Mouse (Mus musculus): ENCODE results near the gene Nat8.
A peak's percentile ranks its signal among the peaks of the same experiment; 100 is the strongest.
"Not testable (repeated sequence)": the region's sequence is repeated elsewhere in the genome, so short reads cannot be mapped to it uniquely, and the experiment has no call there.

Gene Nat8

DNA sequence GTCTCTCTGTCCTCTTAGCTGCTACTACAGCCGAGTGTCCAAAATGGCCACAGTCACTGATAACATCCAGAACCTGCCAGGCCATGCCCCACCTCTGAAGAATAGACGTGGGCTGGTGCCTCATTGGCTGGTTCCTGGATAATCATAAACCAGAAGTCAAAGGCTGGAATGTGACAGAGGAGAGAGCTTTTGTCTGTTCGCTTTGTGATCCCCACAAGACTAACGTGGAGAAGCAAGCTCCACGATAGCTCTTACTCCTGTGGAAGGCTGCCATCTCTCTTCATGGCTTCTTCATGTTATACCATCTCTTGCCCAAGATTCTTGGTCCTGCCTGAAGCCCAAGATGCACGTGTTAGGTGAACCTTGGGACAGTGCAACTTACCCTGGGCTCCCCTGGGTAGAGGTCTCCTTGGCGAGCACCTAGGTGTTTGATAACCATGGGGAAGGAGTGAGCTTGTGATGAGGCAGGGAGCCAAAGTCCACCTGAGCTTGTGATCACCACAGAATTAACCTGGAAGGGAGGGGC is at the start of gene Nat8:
TSS of gene Nat8 (minus strand) at position 287 of the 526 bp plus-strand sequence.
- DNase-seq = no peak

DNA sequence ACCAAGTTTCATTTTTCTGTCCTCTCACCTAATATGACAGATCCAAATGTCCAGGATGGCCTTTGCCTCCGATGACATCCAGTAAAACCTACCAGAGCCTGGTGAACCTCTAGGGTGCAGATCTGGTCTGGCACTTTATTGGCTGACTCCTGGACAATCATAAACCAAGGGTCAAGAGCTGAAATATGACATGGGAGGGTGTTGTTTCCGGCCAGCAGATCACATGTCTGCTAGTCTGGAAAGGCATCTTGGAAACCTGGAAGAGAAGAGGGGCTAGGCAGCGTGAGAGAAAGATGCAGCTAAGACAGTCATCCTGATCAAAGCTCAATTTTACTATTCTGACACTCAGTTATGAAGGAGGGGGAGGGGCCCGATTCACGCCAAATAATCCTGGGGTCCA is 37.1 kb upstream of the Nat8 start, which contains the start of gene Nat8f2:
TSS of gene Nat8f2 (minus strand) at position 153 of the 400 bp plus-strand sequence.
- not testable (repeated sequence) for DNase-seq

DNA sequence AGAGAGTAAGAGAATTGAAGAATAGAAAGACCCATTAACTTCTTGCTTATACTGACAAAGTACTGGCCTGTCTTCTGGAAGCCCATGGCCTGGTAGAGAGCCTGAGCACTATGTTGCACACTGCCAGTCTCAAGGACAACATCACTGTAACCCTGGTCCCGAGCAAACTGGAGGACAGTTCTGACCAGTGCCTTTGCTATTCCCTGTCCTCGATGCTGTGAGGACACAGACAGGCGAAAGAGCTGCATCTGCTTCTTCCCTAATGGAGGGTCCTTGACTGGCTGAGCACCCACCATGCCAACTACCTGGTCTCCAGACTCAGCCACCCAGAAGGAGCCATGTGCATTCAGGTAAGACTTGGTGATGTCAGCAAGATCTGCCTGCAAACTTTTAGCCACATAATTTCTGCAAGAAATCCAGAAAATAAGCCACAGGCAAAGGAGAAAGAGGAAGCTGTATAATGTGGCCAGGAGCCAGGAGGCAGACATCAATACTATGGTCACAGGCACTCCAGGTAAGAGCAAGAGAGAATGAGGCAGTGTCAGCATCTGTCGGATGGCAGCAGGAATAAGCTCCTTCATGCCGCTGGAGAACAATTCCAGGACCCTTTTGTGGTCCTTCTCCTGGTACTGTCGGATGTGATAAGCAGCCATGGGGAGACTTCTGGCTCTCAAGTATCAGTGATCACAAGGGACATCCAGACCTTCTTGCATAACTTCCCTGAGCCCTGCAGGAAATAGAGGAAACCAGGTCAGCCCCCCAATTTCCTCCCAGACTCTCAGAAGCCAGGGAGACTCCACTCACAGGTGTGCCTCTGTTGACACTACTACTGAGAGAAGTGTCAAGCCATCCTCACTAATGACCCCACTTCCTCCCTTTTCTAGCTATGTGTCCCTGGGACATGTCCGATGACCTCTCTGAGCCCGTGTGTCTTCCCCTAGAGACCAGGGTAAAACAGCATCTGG is 36.1 kb upstream of the Nat8 start:
- no peak for DNase-seq

DNA sequence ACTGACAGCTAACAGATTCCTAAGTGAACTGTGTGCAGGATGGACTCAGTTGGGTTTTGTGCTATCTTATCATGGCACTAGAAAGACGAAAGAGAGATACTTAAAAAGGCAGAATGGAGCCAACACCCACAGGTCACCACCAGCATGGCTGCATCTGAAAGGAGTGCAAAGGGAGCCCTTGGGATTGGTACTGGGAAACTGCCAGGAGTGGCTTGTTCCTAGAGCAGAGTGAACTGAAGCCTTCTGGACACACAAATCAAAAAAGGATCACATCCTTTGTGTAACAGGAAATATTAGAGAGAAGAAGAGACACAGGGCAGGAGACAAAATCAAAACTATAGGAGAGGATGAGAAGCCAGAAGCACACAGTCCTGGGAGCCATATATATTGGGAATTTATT is 35.1 kb upstream of the Nat8 start:
- not testable (repeated sequence) for DNase-seq

DNA sequence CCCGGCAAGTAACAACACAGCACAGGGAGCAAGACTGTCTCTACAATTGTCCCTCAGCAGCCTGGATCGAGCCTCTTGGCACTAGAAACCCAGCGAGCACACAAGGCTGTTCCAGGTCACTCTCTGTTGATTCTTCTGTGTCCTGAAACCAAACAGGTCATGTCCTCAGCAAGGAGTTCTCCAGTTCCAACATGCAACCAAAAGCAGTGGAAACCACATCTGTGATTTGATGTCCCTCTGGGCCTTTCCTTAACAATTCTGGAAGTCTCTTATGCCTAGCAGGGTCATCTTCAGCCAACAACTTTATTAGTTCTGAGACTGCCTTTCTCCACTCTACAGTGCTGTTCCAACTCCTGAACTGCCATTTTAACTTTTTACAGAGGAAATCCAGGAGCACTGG is 34.3 kb upstream of the Nat8 start:
- not testable (repeated sequence) for DNase-seq

DNA sequence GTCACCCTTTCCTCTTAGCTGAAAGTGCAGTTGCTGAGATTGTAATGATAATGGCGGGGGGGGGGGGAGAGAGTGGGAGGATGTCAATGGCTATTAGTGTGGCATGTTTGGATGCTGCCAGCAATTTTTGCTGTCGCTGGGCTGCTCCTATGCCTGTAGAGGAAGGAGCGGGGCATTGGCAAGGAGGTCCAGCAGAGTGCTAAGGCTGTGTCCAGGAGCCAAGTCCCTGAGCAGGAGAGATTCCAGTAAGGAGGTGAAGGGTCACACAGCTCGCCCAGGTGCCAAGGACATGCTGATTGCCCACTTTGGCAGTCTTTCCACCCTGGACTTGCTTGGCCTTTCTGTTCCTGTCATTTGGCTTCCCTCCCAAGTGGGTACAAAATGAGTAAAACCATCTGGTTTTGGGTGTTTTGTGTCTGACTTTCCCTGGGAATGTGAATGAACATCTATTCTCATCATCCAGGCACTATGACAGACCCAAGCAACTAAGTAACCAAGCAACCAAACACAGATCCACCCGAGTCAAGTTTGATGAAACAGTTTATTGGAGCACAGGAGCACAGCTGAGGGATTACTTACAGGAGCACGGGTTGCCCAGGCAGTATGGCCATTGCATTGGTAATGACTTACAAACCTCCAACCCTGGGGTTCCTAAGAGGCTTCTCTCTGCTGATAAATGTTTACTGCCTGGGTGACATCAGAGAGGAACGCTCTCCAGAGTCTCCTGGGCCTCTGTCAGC is 33.2 kb upstream of the Nat8 start:
- not testable (repeated sequence) for DNase-seq

DNA sequence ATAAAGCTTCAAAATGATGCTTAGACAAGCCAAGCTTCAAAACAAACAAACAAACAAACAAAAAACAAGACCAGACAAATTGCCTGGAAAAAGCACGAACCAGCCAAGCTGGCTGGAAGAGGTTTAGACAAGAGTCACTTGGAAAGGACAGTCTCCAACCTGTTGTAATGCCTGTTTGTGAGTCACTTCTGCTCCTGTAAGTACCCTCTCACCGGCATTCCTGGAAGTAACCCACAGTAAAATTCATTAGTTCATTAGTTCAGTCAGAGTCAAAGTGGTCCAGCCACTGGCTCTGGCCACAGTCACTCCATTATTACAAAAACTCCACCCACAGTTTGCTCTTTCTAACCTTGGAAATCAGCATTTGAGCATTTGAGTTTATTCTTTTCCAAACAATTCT is 32.0 kb upstream of the Nat8 start:
- no peak for DNase-seq

DNA sequence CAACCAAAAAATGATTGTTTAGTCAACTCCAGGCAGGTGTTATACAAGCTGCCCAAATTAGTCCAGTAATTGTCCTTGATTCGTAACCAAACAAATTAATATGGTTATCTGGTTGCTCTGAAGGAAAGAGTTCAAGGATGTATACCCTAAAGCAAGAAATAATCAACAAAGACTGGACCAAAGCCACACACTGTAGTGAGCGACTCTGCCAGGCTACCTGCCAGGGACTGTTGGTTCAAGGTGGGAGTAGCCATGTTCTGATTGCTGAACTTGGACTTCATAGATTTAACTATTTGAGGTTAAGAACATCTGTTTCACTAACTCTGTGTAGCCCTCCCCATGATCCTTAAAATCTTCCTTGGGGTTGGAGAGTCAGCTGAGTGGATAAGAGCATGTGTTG is 31.3 kb upstream of the Nat8 start:
- DNase-seq = no peak

DNA sequence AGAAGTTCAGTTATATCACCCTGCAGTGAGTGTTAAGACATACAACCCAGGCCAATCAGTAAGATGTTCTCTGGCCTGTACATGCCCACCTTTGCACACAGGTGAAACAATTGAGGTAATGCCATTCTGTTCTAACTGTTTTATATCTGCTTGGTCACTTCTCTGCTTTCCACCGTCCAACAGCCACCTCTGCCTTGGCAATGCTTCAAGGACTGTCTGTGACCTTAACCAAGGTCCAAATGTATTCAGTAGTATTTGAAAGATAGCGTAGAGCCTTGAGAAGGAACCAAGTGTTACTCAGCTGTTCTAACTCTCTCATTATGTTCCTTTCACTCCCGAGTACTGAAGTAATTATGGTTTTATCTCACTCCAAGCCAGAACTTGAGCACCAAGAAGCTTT is 30.7 kb upstream of the Nat8 start:
- DNase-seq = no peak

DNA sequence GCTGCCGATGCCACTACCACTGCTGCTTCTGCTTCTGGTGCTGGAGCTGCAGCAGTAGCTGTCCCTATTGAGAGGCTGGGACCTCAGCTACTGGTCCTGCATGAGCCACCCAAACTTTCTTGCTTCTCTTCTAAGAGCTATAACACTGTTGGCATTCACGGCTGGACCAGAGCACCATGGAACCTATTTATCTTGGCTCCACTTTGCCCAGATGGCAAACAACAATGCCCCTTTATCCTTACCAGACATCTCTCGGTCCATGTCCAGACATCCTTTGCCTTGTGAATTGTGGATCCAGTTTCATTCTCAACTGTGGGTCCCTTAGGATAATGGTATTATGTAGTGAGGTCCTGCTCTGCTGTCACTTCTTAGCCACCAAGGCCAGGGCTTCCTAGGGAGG is 29.4 kb upstream of the Nat8 start:
- DNase-seq = no peak

DNA sequence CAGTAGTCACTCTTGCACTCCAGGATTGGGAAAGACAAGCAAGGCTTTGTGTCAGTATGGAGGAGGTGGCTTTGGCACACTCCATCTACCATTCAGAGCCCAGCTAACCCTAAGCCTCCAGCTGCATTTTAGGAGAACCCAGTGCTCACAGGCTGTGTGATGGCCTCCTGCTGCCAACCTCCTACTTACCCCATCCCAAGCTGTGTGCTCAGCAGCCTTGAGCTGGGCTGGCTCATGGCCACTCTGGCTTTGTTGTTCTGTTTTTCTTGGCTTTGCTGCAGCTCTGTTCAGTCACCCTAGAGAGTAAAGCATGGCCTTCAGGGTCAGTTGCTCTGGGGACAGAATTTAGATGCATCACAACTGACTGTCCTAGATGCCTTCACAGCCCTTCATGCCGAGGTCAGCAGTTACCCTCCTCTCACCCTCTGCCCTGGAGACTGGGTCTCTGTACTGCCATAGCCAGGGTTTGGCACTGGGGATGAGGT is 24.4 kb upstream of the Nat8 start:
- peak; percentile 81 for DNase-seq

DNA sequence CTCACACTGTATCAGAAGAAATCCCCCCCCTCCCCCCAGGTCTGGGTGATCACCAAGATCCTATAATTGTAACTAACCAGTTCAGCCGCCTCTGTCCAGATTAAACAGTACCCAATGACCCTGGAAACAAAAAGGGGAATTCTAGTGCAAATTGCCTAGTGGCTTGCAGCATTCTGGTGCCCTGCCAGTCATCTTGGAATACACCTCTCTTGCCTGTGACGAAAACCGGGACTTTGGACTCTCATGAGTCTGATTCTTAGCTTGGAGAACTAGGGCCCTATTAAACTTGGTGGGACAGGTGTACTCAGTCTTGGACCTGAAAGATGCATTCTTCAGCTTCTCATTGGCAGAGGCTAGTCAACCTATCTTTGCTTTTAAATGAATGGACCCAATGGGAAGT is 21.6 kb upstream of the Nat8 start:
- no peak for DNase-seq

DNA sequence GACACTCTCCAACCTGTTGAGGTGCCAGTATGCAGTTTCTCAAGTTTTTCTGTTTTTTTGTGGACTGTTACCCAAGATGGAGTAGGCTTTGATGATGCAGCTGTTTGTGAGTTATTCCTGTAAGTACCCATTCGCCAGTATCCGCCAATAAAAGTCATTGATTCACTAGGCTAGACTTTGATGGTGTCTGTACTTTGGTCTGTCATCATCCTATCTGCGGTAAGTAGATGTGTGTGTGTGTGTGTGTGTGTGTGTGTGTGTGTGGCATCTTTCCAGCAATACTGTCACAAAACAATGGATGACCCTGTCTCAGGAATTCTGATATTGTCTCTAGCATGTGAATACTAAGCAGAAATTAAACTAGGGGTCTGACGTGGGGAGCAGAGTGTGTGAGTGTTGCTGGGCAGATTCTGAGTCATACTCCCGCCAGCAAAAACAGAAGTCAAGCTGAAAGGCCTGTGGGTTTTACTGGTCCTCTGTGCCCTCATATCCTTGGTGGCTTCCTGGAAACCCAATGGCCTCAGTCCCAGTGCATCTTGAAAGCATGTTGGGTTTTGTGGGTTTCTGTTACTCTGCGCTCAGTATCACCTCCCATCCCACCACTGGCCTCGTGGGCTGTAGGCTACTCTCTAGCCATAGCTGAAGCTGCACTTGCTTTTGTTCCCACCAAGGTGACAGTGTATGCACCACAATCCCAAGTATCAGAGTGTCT is 19.3 kb upstream of the Nat8 start:
- no peak for DNase-seq

DNA sequence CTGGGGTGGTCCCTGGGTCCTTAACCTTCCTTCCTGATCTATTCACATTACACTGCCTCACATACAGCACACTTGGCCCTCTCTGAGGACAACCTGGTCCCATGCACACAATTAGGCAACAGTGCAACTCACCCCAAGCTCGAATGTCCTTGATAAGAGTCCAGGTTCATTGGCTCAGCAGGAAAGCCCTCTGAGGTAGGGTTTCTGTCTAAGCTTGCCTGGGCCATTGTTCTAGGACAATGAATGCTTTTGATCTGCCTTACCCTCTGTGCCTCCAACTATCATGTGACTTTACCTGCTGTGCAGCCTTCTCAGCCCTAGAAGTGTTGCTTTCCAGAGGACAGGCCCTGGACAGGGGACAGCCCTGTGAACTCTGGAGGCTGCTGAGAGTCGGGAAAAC is 17.4 kb upstream of the Nat8 start:
- DNase-seq = no peak

DNA sequence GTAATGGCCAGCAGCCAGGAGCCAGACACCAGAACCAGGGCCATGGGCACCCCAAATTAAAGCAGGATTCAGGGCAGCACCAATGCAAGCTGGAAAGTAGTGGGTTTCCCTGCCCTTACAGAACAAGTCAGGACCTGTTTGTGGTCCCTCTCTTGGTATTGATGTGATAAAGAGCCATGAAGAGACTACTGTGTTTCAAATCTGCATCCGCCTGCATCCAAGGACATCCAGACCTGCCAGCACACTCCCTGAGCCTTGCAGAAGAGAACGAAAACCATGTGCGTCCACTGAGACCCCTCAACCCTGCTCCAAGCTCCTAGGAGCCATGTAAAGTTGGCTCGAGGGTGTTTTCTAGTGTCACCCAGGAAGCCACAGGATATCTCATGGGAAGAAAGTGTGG is 16.3 kb upstream of the Nat8 start:
- no peak for DNase-seq

DNA sequence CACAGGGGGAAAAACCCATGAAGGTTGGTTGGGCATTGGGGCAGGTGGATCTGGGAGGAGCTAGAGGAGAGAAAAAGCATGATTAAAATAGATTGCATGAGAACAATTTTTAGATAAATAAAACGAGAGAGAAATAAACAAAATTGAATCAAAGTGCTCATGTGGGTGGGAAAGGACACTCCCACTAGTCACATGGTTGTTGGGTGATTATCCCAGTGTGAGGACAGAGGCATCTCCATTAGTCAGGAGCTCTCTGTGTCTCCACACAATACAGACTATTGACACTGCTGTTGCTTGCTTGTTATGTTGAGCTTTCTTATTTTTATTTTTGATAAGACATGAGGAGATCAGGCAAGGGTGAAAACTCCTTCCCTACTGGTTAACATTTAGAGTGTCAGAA is 15.0 kb upstream of the Nat8 start:
- DNase-seq = no peak

DNA sequence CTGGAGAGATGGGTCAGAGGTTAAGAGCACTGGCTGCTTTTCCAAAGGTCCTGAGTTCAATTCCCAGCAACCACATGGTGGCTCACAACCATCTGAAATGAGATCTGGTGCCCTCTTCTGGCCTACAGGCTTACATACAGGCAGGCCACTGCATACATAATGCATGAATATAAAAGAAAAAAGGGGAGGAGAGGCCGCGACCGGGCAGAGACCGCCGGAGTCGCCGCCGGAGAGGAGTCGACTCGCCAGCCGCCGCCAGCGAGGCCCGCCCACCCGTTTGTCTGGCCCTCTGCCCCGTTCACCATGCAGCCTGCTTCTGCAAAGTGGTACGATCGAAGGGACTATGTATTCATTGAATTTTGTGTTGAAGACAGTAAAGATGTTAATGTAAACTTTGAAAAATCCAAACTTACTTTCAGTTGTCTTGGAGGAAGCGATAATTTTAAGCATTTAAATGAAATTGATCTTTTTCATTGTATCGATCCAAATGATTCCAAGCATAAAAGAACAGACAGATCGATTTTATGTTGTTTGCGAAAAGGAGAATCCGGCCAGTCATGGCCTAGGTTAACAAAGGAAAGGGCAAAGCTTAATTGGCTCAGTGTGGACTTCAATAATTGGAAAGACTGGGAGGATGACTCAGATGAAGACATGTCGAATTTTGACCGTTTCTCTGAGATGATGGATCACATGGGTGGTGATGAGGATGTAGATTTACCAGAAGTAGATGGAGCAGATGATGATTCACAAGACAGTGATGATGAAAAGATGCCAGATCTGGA is 12.0 kb upstream of the Nat8 start:
- DNase-seq = not testable (repeated sequence)

DNA sequence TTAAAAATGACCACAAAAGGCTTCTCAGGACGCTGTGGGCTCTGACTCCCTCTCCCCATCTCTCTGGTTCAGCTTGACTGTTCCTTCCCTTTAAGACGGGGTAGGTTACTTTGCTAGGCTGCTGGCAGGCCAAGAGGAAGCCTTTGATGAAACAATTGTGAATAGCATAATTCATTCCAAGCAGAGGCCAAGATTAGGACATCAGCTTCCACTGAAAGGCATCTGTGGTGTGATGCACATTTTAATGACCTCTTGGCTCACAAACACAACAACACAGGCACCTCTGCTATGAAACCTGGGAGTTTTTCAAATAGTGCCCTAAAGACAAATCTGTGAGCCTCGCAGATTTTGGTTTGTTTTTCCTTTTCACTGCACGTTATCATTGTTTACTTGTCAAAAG is 8.1 kb upstream of the Nat8 start:
- peak; percentile 45 for DNase-seq

DNA sequence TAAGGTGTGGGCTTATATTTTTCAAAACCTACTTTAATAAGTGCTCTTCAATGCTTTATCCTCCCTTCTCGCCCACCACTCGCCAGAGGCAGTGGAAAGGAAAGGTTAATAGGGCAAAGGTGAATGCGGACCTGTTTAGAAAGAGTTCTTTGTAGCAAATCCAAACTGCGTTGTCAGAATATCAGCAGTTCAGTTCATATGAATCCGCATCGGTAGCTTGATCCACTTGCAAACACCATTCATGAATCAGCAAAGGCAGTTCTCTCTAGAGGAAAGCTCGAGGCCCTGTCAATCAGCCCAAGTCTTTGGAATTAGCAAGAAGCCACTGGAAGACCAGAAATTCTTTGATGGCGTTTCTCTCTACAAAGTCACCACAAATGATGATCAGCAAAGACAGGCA is 6.8 kb upstream of the Nat8 start:
- no peak for DNase-seq

DNA sequence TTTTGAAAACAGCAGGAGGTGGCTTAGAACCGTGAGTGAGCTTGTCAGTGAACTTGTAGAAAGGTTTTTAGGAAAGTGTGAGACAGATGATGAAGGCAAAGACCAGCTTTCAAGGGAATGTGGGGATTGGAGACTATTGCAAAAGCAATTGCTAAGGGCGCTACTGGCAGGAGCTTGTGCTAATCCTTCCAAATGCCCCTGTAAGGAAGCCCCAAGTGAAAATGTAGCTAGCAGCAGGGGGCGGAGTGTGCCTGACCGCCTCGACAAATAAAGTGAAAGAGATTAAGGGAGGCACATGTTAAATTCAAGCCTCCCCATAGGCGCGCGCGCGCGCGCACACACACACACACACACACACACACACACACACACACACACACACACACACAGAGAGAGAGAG is 5.4 kb upstream of the Nat8 start:
- not testable (repeated sequence) for DNase-seq

DNA sequence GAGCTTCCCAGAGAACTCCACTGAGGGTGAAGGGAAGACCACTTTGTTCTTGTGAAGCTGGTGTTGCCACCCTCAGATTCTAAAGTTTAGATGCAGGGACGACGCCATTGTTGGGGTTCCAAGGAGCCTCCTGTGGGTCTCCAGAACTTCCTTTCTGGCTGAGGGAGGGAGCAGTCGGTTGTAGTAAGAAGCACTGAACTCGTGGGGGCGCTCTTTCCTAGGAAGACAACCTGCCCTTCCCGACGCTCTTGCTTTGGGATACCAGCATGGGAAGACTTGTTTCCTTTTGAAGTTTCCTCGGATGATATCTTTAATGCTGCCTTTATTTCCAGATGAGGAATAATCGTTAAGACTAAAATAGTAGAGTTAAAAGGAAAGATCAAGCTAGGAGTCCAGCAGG is 4.9 kb upstream of the Nat8 start:
- DNase-seq = not testable (repeated sequence)

DNA sequence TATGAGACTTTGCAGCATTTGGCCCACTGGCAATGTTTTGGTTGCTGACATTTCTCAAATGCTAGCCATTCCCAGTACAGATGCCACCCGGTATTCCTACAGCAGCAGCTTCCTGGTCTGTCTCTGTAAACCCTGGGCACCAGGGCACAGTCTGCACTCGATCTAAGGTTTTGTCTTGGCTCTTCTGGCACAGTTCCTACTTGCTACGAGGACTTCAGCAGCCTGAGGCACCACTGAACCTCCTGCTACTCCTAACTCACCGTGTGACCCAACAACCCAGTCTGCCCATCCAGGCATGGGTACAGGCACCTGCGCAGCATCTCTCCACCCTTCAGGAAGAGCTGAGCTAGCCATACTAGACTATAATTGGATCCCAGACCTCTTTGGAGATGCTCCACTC is 4.2 kb upstream of the Nat8 start:
- not testable (repeated sequence) for DNase-seq

All from right cerebral cortex, adult 18-20 months (tissue).